Mouse (Mus musculus): ENCODE data around the gene Myadml2.

- TF ChIP-seq CTCF (IDR thresholded peaks at IDR 0.05; ENCODE audit: low read depth, low read length) (no peak), EP300 (IDR thresholded peaks at IDR 0.05; ENCODE audit: insufficient read depth, low read depth, low read length) (no peak), POLR2A (IDR thresholded peaks at IDR 0.05; ENCODE audit: insufficient read depth, low read length) (no peak)
These were observed 50.4 kb downstream of the Myadml2 start for GRCm38 (mm10) chr11:120597240-120598235.
